Mouse (Mus musculus): ENCODE measurements at regions not wholly inside any gene's neighbourhood (a gene's known extent, or its start where the extent isn't known, plus 50 kb on each side); places are given as distances from the start of the nearest gene placed in this dataset.

- DNase-seq = no peak
Observed at GRCm38 (mm10) chr5:45025383-45025782, 225.9 kb upstream of the Ldb2 start.

DNA sequence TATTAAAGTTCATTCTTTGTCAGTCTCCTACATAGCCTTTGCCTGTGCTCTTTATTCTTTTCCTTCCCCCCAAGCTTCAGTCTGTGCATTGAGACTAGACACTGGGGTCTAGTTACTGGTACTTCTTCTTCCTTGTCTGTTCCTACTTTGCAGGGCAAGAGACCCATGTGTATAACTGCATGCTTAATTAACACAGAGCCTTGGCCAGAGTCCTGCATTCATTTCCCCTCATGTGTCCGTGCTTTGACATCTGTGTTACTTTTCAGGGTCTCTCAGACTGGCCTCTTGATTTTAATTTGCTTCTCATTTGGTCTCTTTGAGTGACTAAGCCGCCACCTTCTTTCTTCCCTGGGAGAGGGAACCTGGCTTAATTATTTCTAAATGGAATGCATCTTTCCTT is 208.4 kb upstream of the Ldb2 start:
- peak; percentile 30 to 50 for DNase-seq

GRCm38 (mm10) chr5:45000996-45001395 is 201.5 kb upstream of the Ldb2 start:
- DNase-seq = no peak

DNA sequence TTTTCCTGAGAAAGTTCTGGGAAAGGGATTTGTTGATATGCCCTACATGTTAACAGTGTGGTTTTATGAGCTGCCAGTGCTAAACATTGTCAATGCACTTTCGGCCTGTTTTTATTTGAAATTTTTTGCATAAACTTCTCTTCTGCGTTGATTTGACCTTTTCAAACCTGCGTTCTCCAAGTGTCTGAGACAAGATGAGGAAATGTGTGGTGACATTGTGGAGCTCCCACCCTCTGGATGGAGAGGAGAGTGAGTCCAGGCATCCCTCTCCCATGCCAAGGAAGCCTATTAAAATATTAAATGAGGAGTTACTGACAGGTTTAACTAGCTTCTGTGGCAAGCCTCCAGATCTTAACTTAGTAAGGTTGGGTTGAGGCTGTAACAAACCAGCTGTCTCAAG is 199.6 kb upstream of the Ldb2 start:
- no peak for DNase-seq

DNA sequence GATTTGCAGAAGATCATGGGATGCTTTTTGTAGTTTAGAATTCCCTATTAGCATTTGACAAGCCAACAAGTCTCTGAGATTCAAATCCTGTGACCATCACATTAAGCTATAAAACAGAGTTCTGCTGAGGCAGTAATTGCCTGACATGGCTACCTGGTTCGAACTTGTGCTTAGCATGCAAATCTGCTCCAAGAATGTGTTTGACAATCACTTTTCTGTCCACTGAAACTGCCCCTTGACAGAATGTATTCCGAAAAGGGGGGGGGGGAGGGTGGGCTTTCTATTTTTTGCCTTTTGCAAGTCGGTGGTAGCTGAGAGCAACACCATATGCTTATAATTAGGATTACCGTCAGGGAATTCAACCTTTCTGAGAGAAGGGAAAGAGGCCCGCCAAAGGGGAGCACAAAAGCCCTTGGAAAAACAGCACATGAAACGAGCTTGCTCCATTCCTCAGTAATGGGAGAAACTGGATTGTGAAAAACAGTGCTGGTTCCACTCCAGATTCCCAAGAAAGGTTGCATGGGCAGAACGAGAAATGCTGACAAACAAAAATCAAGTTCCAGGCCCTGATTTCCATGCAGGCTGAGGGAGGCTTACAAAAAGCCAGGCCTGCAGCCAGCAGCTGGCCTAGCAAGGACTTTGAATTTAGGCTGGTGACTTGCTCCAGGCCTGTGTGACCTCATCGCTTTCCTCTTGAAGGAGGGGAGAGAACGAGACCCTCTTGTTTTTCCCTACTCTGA is 176.1 kb upstream of the Ldb2 start:
- peak; percentile 7 to 11 for DNase-seq

DNA sequence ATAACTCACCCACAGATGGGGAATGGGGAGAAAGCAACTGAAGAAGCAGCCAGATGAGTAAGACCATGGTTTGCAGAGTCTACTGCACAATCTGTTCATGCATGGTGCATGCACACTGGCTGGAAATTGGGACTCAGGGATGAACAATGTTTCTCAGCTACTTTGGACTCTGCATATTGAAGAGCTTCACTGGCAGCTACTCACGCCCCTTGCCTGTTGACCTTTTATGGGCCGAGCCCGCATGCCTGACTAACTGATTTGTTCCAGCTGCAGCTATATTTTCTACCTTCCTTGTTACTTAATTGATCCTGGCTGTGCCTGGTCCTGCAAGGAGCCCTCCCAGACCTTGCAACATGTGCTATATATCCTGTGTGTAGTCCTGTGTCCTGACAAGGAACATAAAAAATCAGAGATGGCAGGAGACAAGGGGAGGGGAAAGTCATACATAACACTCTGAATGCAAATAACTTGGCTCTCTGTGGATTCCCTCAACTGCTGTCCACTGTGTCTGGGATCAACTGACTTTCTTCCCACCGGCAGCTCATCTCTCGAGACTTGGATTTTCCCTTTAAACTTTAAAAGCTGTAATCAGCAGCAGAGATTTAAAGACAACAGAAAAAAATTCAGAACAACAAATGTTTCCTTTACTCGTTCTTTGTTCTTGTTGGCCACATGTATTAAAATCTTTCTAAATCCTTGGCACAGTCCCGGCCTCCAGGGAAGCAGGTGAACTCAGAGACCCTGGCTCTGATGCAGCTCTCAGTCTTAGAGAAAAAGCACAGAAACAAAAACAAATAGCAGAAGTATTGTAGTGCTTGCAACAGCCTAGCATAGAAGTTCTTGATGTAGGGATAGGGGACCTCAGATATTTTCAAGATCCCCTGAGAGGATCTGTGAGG is 143.8 kb upstream of the Ldb2 start:
- DNase-seq = no peak

GRCm38 (mm10) chr5:44942575-44942974 is 143.1 kb upstream of the Ldb2 start:
- DNase-seq = no peak

DNA sequence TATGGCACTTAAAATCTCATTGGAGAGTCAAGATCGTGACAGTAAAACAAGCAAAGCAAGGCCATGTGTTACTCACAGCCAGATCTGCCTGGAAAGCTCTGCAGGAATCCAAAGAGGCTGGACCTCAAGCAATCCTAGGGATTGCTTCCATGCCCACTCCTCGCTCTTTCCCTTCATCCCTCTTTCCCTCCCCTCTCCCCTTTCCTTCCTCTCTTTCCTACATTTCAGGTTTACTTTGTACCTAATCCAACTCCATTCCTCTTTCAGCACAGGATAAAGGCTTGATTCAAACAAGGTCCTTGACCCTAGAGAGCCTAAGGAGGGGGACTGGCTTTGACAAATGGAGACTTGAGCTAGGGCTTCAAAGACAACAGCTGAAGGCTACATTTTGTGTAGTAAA is 126.0 kb upstream of the Ldb2 start:
- no peak for DNase-seq

DNA sequence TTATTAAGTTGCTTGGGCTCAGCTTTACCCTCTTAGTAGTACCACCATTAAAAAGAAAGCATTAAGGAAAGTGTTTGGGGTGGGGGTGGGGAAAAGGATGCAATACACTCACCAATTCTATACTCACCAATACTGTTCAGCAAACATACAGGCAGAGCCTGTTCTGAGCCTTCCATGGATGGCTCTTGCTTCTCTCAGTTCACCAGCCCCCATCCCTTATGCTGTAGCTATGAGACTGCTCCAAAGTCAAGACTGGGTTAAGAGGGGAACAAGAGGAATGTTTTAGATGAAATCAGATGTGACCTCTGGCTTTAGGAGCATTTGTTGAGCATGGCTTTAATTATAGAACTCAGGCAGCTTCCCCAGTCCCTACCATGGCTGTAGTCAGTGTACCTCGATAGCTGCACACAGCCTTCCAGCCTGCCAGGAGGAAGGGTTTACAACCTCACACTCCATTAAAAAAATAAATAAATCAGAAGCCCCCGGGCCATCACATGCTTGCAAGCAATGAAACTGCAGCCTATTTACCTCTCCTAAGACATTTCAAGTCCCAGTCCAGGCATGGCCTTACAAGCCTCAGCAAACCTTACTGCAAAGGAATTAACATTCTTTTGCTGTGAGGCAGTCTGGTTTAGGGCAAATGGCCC is 122.8 kb upstream of the Ldb2 start:
- DNase-seq = no peak

- DNase-seq = no peak
Observed at GRCm38 (mm10) chr5:44917816-44918213, 118.3 kb upstream of the Ldb2 start.

- no peak for DNase-seq
Observed at GRCm38 (mm10) chr5:44917173-44917815, 117.8 kb upstream of the Ldb2 start.

DNA sequence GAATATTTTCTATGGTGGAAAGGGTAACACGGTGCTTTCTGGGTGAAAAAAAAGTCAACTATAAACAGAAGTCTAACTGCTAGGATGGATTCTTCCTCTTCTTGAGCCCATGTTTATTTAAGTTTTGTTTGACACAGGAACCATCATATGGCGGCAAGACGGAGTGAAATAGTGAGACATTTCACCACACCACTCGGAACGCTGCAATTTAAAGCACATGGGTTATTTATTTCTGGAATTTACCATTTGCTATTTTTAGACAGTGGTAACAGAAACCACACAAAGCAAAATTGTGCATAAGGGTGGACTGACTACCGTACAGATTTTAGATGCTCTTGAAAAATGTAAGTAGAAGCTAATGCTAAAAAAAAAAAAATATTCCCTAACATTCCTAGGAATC is 103.1 kb upstream of the Ldb2 start:
- no peak for DNase-seq

DNA sequence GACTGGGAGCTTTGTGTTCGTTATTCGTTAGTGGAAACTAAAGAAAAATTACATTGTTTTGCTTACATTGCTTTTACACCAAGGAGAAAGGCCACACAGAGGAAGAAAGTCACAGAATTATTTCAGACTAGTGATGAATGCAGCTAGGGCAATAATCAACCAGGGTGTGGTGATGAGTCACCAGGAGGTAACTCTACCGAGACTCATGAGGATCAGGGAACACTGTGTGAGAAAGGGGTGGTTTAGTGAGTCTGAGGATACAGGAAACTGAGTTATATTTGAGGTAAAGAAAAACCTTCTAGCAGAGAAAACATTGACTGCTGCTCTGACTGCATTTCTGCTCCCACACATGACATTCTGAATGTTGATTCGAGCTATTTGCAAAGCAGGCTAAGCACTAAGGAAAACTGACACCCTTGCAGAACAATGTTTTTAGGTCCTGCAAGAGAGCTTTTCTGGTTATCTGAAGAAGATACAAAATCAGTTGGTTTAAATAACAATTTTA is 87.1 kb upstream of the Ldb2 start:
- no peak for DNase-seq

DNA sequence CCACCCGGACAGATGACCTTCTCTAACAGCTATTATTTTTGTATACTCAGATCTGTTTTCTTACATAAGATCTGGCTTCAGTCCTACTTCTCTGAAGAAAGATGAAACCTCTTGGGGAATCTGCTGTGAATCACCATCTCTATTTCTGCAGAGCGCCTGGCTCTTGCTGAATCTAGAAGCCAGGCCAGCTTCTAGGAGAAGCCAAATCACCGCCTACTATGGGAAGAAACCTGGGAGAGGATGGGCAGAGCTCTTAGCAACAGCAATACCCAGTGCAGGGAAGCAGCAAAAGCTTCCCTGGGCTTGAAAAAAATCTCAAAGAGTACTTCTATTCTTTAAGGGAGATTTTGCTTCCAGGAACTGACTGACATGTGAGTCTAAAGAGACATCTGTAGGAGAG is 77.5 kb upstream of the Ldb2 start:
- peak; percentile 20 to 40 for DNase-seq

- no peak for DNase-seq
Observed at GRCm38 (mm10) chr5:44872243-44872642, 72.8 kb upstream of the Ldb2 start.

DNA sequence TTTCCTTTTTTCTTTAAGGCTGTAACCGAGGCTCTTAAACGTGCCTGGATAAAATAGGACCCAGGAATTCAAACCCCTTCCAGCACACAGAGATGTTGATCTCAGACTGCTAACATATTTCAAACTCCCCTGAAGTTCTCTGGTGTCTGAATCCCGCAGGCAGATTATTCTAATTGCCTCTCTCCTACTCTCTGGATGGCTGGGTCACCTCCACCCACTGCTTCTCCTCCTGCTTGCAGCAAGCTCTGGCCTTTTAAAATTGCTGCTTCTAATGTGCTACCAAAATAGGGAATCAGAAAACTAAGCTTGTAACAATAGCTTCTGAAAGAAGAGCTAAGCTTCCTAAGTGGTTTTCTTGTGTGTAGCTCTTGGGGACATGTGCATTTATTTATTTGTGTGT is 64.4 kb upstream of the Ldb2 start:
- DNase-seq = no peak

DNA sequence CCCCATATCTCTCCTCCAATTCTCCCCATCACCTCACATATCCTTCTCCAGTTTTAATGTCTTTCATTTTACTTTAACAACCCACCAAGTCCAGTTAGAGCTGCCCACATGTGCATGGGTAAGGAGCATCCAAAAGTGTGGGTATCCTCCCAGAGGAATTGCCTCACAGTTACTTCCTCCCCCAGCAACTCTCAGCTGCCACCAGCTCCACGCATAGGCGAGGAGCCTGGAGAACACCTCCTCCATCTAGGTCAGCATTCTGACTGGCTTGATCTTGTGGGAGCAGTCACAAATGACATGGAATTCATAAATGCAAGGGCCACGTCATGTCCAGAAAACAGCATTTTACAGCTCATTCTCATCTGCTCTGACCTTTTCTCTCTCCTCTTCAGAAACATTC is 63.9 kb upstream of the Ldb2 start:
- no peak for DNase-seq

GRCm38 (mm10) chr5:44854189-44854588 is 54.7 kb upstream of the Ldb2 start:
- no peak for DNase-seq
